Mouse (Mus musculus): ENCODE data around the gene Dtx1. TPM values are rescaled to one million over a fixed set of nuclear protein-coding genes. Genes with fewer than 3 reads are reported as not detected.
A peak's percentile ranks its signal among the peaks of the same experiment; 100 is the strongest.

Gene Dtx1
- under 1 TPM; 0.38 to 0.91 TPM for total RNA-seq (2021)
- long read RNA-seq, experiment 1 = 0 reads
- long read RNA-seq, experiment 2 = 0 reads

DNA sequence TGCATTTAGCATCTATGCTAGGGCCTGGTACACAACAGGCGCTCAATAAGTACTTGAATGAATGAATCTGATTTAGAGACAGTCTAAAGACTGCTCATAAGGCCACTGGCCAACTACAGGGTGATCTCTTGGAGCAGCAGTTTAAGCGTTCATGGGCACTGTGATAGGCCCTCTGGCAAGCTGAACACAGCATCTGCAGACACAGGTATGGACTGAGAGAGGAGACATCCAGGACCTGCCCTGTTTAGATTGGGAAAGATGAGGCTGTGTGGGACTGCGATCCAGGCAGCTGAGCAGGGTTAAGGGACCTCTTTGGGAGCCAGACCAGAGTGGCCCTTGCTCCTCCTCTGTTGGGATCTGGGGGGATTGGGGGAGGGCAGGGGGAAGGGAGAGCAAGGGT is at the start of gene Dtx1:
Gene Dtx1 (minus strand): TSS at position 101 of the 400 bp plus-strand sequence.
- no peak for DNase-seq
- intact Hi-C loops (cut with DNase I) = no loop called here

DNA sequence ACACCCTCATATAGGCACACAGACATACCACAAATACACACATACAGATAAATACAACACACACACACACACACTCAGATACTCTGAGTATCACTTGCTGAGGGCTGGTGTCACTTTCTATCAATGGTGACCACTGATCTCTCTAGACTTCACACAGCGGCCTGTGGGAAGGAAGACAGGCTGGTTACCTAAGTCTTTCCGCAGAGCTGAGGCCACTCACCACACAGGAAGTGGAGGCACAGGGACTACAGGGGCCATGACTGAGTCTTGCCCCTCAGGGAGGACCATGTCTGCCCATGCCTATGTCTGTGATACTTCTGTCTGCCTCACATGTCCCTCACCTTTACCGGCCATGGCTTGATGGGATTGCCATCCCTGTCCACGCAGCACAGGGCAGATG is 42.5 kb upstream of the Dtx1 start:
- DNase-seq = no peak
- intact Hi-C loops (cut with DNase I) = no loop called here

DNA sequence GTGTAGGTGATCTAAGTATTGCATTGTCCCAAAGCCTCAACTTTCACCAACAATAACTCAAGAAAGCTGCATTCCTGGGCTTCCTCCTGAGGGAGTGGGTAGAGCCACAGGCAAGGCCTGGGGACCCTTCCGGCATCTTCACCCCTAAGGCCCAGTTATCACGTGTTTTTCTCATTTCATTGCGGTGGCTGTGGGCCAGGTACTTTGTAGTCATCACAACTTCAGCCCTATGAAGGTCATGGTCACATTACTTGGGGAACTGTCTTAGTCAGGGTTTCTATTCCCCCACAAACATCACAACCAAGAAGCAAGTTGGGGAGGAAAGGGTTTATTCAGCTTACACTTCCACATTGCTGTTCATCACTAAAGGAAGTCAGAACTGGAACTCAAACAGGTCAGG is 41.1 kb upstream of the Dtx1 start:
- intact Hi-C loops (cut with DNase I) = no loop called here
- DNase-seq = no peak

DNA sequence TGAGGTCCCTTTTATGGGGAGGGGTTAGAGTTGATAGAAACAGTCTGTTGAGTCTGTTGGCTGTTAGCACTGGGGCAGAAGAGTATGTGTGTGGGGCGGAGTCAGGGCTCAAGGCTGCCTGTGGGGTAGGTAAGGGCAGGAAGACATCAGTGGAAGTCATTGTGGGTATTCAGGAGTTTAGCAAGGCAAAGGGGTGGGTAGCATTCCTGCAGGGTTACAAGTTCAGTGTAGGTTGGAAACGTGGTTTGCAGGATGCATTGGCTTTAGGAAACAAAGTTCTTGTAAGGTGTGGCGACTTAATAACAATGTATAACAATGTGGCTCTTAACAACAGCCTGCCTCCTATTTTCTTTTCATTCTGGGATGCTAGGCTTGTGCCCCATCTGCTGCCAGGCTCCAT is 39.5 kb upstream of the Dtx1 start:
- intact Hi-C loops (cut with DNase I) = no loop called here
- DNase-seq = no peak

DNA sequence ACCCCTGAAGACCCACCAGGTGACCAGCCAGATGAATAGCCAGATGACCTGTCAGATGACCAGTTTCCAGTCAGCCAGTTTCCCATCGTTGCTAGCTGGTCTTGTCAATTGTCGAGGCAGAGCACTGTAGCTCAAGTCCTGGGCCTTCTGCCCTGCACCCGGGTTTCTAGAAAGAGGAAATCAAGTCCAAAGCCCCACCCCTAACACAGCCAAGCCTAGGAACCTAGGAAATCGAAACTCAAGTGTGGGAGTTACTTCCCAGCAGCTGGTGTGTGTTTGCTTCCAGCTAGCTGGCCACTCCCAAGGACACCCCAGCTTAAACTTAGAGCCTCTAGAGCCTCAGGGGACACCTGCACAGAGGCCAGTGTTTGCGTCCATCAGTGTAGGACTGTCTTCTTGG is 38.0 kb upstream of the Dtx1 start, which contains the start of gene Oas2:
Gene Oas2 (minus strand): TSS at position 166 of the 400 bp plus-strand sequence.
- no peak for DNase-seq
- intact Hi-C loops (cut with DNase I) = no loop called here

DNA sequence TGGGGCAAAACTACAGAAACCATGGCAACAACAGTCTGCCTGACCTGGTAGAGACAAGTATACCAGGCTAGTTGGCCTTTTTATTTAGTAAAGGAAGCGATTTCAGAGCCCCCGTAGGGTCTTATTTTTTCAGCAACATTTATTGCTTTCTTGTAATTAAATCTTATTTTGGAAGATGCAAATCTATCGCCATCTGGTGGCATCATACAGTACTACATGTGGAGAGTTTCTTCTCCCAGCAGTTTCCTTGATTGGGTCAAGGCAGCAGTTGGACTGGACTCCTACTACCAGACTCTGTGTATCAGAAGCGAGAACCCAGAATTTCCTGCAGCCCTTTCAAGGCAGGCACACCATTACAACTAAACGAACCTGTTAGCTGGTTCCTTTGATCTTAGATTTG is 34.7 kb upstream of the Dtx1 start:
- no peak for DNase-seq
- intact Hi-C loops (cut with DNase I) = no loop called here

DNA sequence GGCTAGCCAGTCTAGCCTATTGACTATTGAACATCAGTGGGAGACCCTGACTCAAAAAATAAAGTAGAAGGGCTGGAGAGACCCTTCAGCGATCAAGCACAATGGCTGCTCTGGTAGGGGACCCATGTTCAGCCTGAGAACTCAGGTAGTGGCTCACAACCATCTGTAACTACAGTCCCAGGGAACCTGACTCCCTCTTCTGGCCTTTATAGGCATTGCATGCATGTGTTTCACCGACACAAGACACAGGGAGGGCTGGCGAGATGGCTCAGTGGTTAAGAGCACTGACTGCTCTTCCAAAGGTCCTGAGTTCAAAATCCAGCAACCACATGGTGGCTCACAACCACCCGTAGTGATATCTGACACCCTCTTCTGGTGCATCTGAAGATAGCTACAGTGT is 30.4 kb upstream of the Dtx1 start:
- intact Hi-C loops (cut with DNase I) = no loop called here
- no peak for DNase-seq

DNA sequence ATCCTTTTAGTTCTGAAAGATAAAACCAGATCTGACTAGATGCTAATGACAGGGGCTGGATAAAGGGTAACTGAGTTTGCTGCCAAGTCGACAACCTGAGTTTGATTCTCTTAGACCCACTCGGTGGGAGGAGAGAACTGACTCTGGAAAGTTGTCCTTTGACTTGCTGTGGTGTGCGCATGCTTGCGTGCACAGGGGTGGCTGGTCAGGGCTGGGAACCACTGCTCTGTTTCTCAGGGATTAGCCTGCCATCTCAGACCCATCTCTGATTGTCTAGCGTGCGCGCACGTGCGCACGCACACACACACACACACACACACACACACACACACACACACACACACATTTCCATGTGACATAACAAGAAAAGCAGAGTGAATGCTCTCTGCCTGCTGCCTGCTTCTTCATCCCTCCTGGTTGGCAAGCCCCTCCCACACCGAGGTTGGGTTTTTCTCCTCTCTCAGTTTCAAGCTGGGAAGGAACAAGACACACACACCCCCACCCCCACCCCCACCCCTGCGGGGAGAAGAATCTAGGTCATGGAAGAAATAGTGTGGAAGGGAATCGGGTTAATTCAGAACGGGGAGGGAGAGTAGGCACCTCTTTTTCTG is 22.8 kb upstream of the Dtx1 start:
- intact Hi-C loops (cut with DNase I) = no loop called here
- DNase-seq = no peak

DNA sequence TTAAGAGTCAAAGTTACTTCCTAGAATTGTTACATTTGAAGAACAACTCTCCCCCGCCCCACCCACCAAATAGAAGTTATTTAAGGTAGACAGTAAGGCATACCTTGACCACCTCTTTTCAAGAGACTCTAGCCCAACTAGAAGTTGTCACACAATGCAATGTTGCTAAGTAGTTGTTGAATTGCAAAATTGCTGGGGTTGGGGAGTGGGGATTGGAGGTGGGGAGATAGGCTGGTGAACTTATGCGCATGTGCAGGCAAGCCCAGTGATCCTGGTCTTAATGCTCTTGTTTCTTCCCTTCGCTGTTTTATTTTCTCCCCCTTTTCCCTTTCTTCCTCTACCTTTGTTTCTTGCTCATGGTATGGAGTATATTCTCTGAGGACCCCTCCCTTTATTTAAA is 22.0 kb upstream of the Dtx1 start:
- intact Hi-C loops (cut with DNase I) = no loop called here
- DNase-seq = no peak

DNA sequence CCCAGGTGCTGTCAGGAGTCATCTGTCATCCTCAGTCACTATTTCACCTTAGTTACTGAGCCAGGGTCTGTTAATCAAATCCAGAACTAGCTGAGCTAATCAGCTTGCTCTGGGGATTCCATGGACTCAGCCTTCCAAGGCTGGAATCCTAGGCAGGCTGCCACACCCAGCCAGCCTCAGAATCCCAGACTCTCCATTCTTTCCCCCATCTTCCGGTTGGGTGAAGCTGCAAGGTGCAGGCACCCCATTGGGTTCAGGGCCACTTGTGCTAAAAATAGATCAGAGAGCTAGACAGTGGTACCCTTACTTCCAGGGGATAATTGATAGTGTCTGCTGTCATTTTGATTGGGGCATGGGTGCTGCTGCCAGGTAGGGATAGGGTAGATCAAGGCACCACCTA is 21.0 kb upstream of the Dtx1 start:
- intact Hi-C loops (cut with DNase I) = no loop called here
- DNase-seq = no peak

DNA sequence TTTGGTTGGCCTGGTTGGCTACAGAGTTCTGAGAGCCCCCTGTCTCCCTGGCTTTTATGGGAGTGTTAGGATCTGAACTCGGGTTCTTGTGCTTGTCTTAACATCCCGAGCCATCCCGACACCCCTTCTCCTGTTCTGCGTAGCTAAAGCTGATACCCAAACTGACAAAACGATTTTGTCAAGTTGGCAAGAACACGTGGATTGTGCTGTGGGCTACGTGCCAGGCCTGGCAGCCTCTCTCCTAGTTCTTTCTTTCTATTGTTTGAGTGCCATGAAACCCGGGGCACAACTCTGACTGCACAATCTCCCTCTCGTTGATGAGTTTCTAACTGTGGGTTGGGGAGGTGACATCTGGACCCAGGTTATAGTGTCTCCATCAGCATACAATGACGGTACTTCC is 17.6 kb upstream of the Dtx1 start:
- no peak for DNase-seq
- intact Hi-C loops (cut with DNase I) = no loop called here

DNA sequence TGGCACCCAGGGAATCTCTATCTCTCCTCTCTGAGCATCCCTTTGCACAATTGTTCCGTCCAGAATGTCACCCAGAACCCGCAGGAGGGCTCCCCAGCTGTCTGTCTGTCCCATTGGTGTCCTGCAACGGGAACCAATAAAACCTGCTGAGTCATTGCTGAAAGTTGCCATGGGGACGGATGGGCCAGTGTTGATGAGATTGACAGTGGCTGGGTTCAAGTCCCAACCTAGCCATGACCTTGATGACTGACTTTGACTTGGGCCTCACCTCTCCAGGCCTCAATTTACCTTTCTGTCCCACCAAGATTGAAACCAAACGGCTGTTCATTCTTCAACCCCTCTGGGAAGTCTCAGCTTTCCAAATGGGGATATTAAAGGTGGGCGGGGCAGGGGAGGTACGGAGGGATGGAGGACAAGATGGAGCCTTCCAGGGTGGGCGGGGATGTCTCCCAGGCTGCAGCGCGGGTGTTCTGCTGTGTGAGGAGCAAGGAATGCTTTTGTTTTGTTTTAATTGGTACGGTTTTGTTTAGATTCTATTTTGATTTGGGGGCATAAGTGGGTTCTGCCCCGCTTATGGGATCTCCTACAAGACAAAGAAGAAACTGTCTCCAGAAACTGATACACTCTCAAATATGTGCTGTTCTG is 14.2 kb upstream of the Dtx1 start:
- no peak for DNase-seq
- intact Hi-C loops (cut with DNase I) = no loop called here

DNA sequence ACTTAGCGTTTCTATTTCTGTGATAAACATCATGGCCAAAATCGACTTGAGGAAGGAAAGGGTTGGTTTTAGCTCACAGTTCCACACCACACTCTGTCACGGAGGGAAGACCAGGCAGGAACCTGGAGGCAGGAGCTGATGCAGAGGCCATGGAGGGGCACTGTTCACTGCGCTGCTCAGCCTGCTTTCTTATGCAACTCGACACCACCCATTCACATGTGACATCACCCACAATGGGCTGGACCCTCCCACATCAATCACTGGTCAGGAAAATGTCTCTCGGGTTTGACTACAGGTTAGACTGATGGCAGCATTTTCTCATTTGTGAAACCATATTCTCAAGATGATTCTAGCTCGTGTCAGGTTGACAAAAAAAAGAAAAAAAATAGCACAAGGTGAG is 9.3 kb upstream of the Dtx1 start:
- no peak for DNase-seq
- intact Hi-C loops (cut with DNase I) = no loop called here

DNA sequence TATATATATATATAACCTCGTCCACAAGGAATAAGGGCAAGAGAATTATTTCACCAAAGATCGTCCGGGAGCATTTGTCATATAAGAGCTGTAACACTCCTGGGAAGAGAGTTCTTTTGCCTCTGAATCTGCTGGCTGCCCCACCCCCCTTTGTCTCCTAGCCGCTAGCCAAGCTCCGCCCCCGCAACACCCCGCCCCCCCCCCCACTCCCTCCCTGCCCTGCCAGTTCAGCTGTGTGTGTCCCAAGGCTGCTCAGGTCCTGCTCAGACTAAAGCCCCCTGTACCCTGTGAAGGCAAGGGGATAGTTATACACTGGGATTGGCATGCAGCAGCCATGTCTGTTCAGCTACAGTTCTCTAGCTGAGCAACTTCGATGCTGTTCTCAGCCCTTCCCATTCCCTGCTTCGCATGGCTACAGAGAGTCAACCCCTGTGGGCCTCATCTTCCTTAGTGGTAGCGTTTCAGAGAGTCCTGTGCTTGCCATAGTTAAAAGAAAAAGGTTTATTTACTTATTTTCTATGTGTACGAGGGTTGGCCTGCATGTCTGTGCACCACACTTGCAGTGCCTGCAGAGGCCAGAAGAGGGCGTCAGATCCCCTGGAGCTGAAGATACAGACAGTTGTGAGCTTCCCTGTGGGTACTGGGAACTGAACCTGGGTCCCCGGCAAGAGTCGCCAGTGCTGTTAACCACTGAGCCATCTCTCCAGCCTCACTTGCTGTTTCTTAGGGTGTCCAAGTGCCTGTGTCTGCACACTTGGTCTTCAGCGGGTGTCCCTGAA is 7.1 kb upstream of the Dtx1 start:
- DNase-seq = no peak
- intact Hi-C loops (cut with DNase I) = no loop called here

DNA sequence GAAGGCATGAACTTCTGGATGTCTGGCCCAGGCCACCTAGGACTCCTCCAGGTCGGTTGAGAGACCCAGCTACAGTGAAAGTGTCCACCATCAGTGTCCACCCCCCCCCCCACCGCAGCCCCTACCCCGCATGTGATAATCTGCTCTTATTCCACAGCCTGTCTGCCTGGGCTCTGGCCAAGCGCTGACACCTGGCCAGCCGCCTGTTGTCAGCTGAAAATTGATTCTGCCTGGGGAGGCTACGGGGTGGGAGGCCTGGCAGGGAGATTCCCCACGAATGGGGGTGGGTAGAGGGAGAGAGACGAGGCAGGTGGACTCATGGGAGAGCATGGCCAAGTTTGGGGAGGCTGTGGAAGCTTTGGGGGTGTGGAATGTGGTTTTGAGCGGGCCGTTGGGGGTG is 5.4 kb upstream of the Dtx1 start:
- intact Hi-C loops (cut with DNase I) = no loop called here
- DNase-seq = no peak

DNA sequence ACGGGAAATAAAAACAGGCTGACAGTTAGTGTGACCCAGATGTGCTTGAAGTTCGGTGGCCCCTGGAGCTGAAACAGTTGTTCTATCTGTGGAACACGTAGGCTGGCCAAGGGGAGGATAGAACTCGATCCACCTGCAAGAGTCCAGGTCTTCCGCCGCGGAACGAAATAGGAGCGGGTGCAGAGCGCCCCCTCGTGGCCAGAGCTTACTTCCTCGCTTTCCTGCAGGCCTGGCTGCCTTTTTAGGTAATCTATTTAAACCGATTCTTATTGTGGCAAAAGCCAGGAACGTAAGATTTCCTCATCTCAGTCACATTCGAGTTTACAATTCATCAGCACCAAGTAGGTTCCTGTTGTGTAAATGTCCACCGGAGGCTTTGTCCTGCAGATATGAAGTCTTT is 2.6 kb upstream of the Dtx1 start:
- intact Hi-C loops (cut with DNase I) = no loop called here
- DNase-seq = peak; percentile 26 to 36

DNA sequence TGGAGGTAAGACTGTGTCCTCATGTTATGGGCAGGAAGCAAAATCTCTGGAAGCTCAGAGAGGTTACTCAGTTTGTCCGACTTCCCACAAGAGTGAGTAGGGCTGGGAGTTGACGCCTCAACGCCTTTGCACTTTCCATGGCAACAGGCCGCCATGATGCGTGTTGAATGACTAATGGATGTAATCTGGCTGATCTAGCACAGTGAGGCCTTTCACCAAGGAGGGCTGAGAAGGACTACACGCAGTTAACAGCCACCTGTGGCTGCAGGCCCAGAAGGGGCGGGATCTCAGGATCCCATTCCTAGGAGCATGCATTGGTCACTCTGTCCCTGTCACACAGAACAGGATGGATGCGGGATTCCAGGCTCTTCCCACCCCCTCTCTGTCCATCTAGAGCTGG is 994 bp upstream of the Dtx1 start:
- no peak for DNase-seq
- intact Hi-C loops (cut with DNase I) = no loop called here

DNA sequence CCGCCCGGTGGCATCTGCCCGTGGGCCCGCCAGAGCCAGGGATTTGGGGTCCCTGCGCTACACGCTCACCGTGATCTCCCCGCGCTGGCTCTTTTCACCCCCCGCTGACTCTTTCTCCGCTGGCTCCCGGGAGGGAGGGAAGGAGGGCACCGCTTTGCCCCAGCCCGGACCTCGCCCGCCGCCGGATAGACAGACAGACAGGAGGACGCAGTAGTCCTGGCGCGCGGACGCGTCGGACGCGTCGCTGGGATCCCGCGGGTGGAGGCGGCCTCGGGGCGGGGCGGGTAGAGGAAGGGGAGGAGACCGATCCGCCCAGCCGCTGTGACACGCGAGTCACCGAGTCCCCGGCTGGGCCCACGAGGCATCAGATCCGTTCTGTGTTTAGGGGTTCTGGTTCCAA is 311 bp downstream of the Dtx1 start:
- intact Hi-C loops (cut with DNase I) = no loop called here
- peak in 1 of 2 experiments; percentile 25 for DNase-seq

DNA sequence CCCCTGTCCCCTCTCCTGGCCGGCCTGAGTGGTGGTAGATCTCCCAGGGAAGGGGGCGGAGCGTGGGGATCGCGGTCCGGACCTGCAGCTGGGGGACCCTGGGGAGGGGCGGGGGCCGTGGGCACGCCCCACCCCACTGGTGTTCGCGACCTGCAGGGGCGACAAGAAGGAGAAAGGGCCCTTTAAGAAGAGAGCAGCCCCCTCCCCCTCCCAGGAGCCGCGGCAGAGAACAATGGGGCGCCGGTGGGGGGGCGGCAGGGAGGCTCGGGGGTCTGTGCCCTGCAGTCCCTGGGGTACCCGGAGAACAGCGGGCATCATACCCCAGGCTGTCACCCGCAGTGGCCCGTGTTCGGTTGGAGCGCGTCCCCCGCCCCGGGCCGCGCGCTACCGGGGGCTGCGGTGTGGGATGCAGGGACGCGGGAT is 890 bp downstream of the Dtx1 start:
- intact Hi-C loops (cut with DNase I) = no loop called here
- DNase-seq = no peak

DNA sequence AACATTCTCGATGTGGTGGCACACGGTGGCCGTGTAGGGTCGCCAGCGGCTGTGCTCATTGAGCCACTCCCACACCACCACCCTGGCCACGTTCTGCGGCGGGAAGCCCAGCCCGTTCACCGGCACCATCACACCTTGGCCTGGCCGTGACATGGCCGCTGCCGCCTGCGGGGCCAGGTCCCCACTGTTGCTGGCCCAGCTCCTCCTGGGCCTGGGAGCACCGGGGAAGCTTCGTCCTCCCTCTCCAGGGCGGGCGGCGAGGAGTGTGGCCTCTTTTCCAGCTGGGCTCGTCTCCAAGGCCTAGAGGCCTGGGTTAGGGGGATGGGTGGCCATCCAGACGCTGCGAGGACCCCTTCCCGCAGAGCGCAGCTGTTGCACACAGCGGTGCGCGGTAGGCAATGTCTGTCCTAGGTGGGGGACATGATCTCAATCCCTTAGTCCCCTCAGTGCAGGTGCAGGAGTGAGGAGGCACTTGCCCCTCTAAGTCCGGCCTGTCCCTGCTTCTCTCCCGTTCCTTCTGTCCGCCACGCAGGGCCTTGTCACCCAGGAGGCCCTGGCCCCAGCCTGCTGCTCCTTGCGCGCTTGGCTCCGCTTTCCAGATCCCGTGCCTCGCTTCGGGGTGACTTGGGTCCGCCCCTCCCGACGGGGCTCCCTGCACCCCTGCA is 1.4 kb downstream of the Dtx1 start:
- intact Hi-C loops (cut with DNase I) = no loop called here
- DNase-seq = no peak

DNA sequence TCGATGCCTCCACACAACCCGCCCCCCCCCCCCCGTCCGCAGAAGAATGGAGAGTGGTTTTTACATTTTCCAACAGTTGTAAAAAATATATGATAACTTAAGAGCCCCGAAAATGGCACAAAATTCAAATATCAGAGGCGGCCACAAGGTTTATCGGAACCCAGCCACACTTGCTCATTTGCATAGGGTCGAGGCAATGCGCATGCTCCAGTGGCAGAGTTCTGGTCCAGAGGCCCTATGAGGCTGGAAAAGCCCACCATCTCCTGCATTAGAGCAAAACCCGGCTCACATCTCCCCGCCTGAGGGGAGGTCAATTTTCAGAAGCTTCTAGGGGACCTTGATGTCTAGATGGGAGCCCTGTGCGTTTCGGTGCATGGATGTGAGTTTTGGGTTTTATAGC is 4.8 kb downstream of the Dtx1 start:
- intact Hi-C loops (cut with DNase I) = no loop called here
- no peak for DNase-seq

Data from gastrocnemius, postnatal 36 days (tissue).